Mouse (Mus musculus) forebrain, embryonic 14.5 days (tissue): Measurements from ENCODE around the gene Atl3. TPM values are rescaled to one million over a fixed set of nuclear protein-coding genes. Genes with fewer than 3 reads are reported as not detected.
"Not testable (repeated sequence)": the region's sequence is repeated elsewhere in the genome, so short reads cannot be mapped to it uniquely, and the experiment has no call there.

Source experiments
- ATAC-seq: fragments of 200-750 bp; cut with Nextera tagmentation; 2 replicates; pipeline ENCODE4 v1.8.0; 2017; ENCODE audit warnings: mild to moderate bottlenecking, moderate library complexity
- DNase-seq: peaks from one replicate; pipeline ENCODE4 v3.0.0-alpha.2; 2015; ENCODE audit warnings: low spot score
- H3K27ac ChIP-seq: fragments of 300-500 bp; sonication (generic); 2 replicates; pipeline ENCODE4 v1.5.1; 2014; ENCODE audit warnings: low read depth, mild to moderate bottlenecking, control low read depth, low read length, moderate library complexity
- H3K27me3 ChIP-seq: fragments of 300-500 bp; sonication (generic); replicated peaks from 2 replicates; pipeline ENCODE4 v1.6.1; 2014; ENCODE audit warnings: low read length, control low read depth, mixed read lengths; ENCODE audit not compliant: control insufficient read depth, insufficient read depth
- H3K36me3 ChIP-seq: fragments of 300-500 bp; sonication (generic); 2 replicates; pipeline ENCODE4 v1.6.1; 2014; ENCODE audit warnings: low read length, control low read depth; ENCODE audit not compliant: control insufficient read depth, insufficient read depth
- H3K4me1 ChIP-seq: fragments of 300-500 bp; sonication (generic); 2 replicates; pipeline ENCODE4 v1.6.1; 2014; ENCODE audit warnings: antibody characterized with exemption, low read length, control low read depth; ENCODE audit not compliant: control insufficient read depth, insufficient read depth
- H3K4me2 ChIP-seq: fragments of 300-500 bp; sonication (generic); 2 replicates; pipeline ENCODE4 v1.6.1; 2014; ENCODE audit warnings: mild to moderate bottlenecking, control low read depth, low read length
- H3K4me3 ChIP-seq: fragments of 300-500 bp; sonication (generic); 2 replicates; pipeline ENCODE4 v1.5.1; 2014; ENCODE audit warnings: low read depth, low read length, control low read depth
- H3K9ac ChIP-seq: fragments of 300-500 bp; sonication (generic); 2 replicates; pipeline ENCODE4 v1.6.1; 2014; ENCODE audit warnings: mild to moderate bottlenecking, low read length, control low read depth, moderate library complexity
- H3K9me3 ChIP-seq: fragments of 300-500 bp; sonication (generic); replicated peaks from 2 replicates; pipeline ENCODE4 v1.6.1; 2016; ENCODE audit warnings: low read length, control low read depth, mixed read lengths; ENCODE audit not compliant: control insufficient read depth
- whole genome bisulfite sequencing: fragments of 180-500 bp; shearing (Covaris S2); extraction: QIAGEN DNeasy Blood & Tissue Kit; methylation state at CpG from one replicate; pipeline ENCODE4 v1.1.7; 2014; 5-methylcytosine and 5-hydroxymethylcytosine counted together
- polyA plus RNA-seq: library from polyadenylated mRNA; unstranded; fragments of >200 nt; fragmentation: Nextera tagmentation; extraction: Ambion mirVana; gene quantifications from 2 replicates; pipeline ENCODE4 v1.2.1, GENCODE M21; 2014

Gene Atl3
- polyA plus RNA-seq, 1 experiment from 2014 or later, result 5.9 TPM

- peak overlapping the region; percentile 97 for H3K27ac ChIP-seq
- DNase-seq (peak; percentile 97), ATAC-seq (peak; percentile 96)
- under 1% methylated on average over 79 of the region's 84 CpGs for WGBS
- H3K4me2 ChIP-seq, result peak overlapping the region; percentile 75
- H3K4me3 ChIP-seq, result peak overlapping the region; percentile 67
- no peaks in the 10 kb centered on the region for H3K36me3 ChIP-seq
- H3K9ac ChIP-seq, result peak overlapping the region; percentile 91
- H3K27me3 ChIP-seq, result no peaks in the 10 kb centered on the region
- H3K9me3 ChIP-seq, result no peaks in the 10 kb centered on the region
- peaks cover 3% of the 10 kb centered on the region for H3K4me1 ChIP-seq
These were observed 561 bp downstream of the Atl3 start for GRCm38 (mm10) chr19:7494187-7495015.

DNA sequence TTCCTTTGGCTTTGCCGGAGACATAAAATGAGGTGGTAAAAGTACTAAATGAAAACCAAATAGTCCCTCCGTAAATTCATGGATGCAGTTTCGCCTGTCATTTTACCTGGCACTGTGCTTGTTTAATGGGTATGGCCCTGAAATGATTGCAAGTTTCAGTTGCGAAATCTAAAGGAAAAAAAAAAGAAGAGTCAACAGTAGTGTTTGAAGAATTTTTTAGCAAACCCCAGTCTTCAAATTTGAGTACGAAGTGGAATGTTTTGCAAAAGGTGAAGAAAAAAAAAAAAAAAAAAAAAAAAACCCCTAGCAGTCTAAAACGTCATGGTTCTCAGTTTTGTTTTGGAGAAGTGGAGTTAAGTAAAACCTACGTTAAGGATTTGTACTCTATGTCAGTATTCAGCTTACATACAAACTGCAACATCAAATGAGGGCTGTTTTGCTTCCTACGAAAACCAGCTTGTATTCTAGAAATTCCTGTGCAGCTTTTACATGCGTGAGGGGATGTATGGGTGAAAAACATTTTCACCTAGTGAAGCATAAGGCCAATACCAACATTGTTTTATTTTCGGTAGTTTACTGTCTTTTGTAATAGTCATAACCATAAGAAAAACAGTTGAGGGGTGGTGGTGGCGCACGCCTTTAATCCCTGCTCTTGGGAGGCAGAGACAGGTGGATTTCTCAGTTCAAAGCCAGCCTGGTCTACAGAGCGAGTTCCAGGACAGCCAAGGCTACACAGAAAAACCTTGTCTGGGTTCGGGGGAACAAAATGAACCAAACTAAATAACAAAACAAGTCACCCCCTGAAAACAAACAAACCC lies 1.6 kb downstream of the Atl3 start:
- DNase-seq, result no peak
- no peak overlapping the region for H3K27ac ChIP-seq

GRCm38 (mm10) chr19:7496070-7496469 lies 2.2 kb downstream of the Atl3 start:
- 93% methylated on average over 1 of the region's 1 CpGs for WGBS
- H3K4me1 ChIP-seq, DNase-seq, ATAC-seq, H3K27me3 ChIP-seq, H3K4me3 ChIP-seq, H3K36me3 ChIP-seq, H3K9me3 ChIP-seq, H3K9ac ChIP-seq, H3K27ac ChIP-seq, H3K4me2 ChIP-seq: not testable (repeated sequence)

More for the DNA sequence above, 1.6 kb downstream of the Atl3 start:
- H3K4me3 ChIP-seq, result peak overlapping the region; percentile 67
- no peak for ATAC-seq
- peak overlapping the region; percentile 91 for H3K9ac ChIP-seq
- peak overlapping the region; percentile 75 for H3K4me2 ChIP-seq
- peaks cover 3% of the 10 kb centered on the region for H3K4me1 ChIP-seq
- 46% methylated on average over 14 of the region's 14 CpGs for WGBS
- H3K36me3 ChIP-seq, result no peaks in the 10 kb centered on the region
- no peaks in the 10 kb centered on the region for H3K27me3 ChIP-seq
- H3K9me3 ChIP-seq, result no peaks in the 10 kb centered on the region

GRCm38 (mm10) chr19:7498816-7499215 lies 5.0 kb downstream of the Atl3 start:
- no peaks in the 10 kb centered on the region for H3K9me3 ChIP-seq
- 95% methylated on average over 2 of the region's 2 CpGs for WGBS

DNA sequence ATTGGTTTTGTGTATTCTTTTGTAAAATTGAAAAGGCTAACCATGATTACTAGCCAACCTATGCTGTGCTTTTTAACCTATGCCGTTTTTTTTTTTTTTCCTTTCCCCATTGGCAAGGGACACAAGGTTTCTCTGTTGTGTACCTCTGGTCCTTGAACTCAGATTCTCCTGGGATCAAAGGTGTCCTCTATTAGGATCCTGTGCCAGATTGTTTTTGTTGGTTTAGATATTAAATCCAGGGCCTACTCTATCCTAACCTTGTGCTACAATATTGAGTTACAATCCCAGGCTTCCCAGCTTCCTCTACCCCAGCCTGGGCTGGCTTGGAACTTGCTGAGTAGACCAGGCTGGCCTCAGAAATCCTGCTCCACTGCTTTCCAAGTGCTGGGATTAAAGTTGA lies 6.9 kb downstream of the Atl3 start:
- no peak for DNase-seq
- no peaks in the 10 kb centered on the region for H3K27me3 ChIP-seq
- H3K4me2 ChIP-seq, result no peak overlapping the region
- no peaks in the 10 kb centered on the region for H3K9me3 ChIP-seq
- no peak overlapping the region for H3K4me3 ChIP-seq
- peaks cover under 1% of the 10 kb centered on the region for H3K4me1 ChIP-seq
- no peaks in the 10 kb centered on the region for H3K36me3 ChIP-seq
- no peak for ATAC-seq
- H3K27ac ChIP-seq, result no peak overlapping the region
- WGBS, result 93% methylated on average over 1 of the region's 1 CpGs
- no peak overlapping the region for H3K9ac ChIP-seq

More at GRCm38 (mm10) chr19:7498816-7499215, 5.0 kb downstream of the Atl3 start:
- ATAC-seq (no peak), DNase-seq (no peak)
- Histone ChIP-seq H3K4me3 (no peak overlapping the region), H3K4me2 (no peak overlapping the region), H3K27ac (no peak overlapping the region), H3K9ac (no peak overlapping the region), H3K36me3 (no peaks in the 10 kb centered on the region), H3K4me1 (peaks cover 3% of the 10 kb centered on the region), H3K27me3 (no peaks in the 10 kb centered on the region)

GRCm38 (mm10) chr19:7502432-7502831 lies 8.6 kb downstream of the Atl3 start:
- DNase-seq (no peak), ATAC-seq (no peak)
- Histone ChIP-seq H3K9ac (no peak overlapping the region), H3K27ac (no peak overlapping the region), H3K4me1 (no peaks in the 10 kb centered on the region), H3K4me2 (no peak overlapping the region), H3K36me3 (no peaks in the 10 kb centered on the region), H3K9me3 (no peaks in the 10 kb centered on the region), H3K4me3 (no peak overlapping the region), H3K27me3 (no peaks in the 10 kb centered on the region)
- WGBS, result 84% methylated on average over 2 of the region's 2 CpGs

- Histone ChIP-seq H3K4me3 (no peak overlapping the region), H3K9me3 (no peaks in the 10 kb centered on the region), H3K4me1 (no peaks in the 10 kb centered on the region), H3K9ac (no peak overlapping the region), H3K36me3 (peaks cover 6% of the 10 kb centered on the region), H3K27me3 (no peaks in the 10 kb centered on the region), H3K27ac (no peak overlapping the region), H3K4me2 (no peak overlapping the region)
- 91% methylated on average over 1 of the region's 1 CpGs for WGBS
- DNase-seq (no peak), ATAC-seq (no peak)
These were observed 12.5 kb downstream of the Atl3 start for GRCm38 (mm10) chr19:7506321-7506720.

GRCm38 (mm10) chr19:7508026-7508425 lies 14.2 kb downstream of the Atl3 start:
- Histone ChIP-seq H3K9me3 (no peaks in the 10 kb centered on the region), H3K4me2 (no peak overlapping the region), H3K4me3 (no peak overlapping the region), H3K36me3 (peaks cover 12% of the 10 kb centered on the region), H3K4me1 (no peaks in the 10 kb centered on the region), H3K9ac (no peak overlapping the region), H3K27ac (no peak overlapping the region), H3K27me3 (no peaks in the 10 kb centered on the region)
- 71% methylated on average over 4 of the region's 4 CpGs for WGBS
- no peak for DNase-seq
- ATAC-seq, result no peak

DNA sequence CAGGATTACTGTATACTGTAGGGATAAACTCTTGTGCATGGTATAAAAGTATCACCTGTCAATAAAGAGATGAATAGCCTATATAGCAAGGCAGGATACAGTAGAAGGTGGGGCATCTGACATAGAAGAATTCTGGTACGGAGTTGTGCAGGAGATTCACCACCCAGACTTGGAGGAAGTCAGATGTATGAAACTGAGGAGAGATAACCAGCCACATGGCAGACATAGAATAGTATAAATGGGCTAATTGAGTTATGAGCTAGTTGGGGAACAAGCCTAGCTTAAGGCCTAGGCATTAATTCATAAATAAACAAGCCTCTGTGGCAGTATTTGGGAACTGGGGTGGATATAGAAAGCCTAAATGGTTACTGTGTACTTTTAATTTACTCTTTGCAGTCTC lies 22.6 kb downstream of the Atl3 start:
- Histone ChIP-seq H3K9me3 (no peaks in the 10 kb centered on the region), H3K4me1 (no peaks in the 10 kb centered on the region), H3K4me3 (no peak overlapping the region), H3K27me3 (no peaks in the 10 kb centered on the region), H3K4me2 (no peak overlapping the region), H3K27ac (no peak overlapping the region), H3K9ac (no peak overlapping the region), H3K36me3 (peaks cover 29% of the 10 kb centered on the region)
- WGBS, result 78% methylated on average over 1 of the region's 1 CpGs
- ATAC-seq (no peak), DNase-seq (no peak)
